13 mouse cellular contexts compared by ENCODE assay signal in genomic region chr6:37328671-37329070, GRCm38 (mm10). TPM values are rescaled to one million over a fixed set of nuclear protein-coding genes. Genes with fewer than 3 reads are reported as not detected.
DNase-seq lines count a peak whose midpoint lies in the region; ATAC-seq lines count a peak whose summit lies in the region.
"Had no signal": no experiment of that assay in that cellular context is flagged by ENCODE, and none has a peak within 500 bp of the region (broad histone marks: within the 10 kb centered on the region; RNA-seq: fewer than 3 reads in every experiment).

No protein-coding gene starts in this region.

- no peak overlapping the region for H3K9ac ChIP-seq in heart, embryonic 13.5 days
- H3K9ac ChIP-seq in midbrain, embryonic 11.5 days (ENCODE audit: low read length), result no peak overlapping the region
- no peak overlapping the region for H3K9ac ChIP-seq in midbrain, embryonic 16.5 days (ENCODE audit: low read depth, low read length)
- no peak overlapping the region for H3K9ac ChIP-seq in neural tube, embryonic 15.5 days (replicated peaks)

- peaks cover 46% of the 10 kb centered on the region for H3K36me3 ChIP-seq in heart, embryonic 13.5 days
- no peaks in the 10 kb centered on the region for H3K36me3 ChIP-seq in midbrain, embryonic 11.5 days (ENCODE audit: control insufficient read depth, insufficient read depth, low read length)
- no peaks in the 10 kb centered on the region for H3K36me3 ChIP-seq in midbrain, embryonic 16.5 days (ENCODE audit: control insufficient read depth, insufficient read depth, low read length)
- no peaks in the 10 kb centered on the region for H3K36me3 ChIP-seq in neural tube, embryonic 15.5 days

- no peaks in the 10 kb centered on the region for H3K27me3 ChIP-seq in heart, embryonic 13.5 days (replicated peaks)
- no peaks in the 10 kb centered on the region for H3K27me3 ChIP-seq in midbrain, embryonic 11.5 days (ENCODE audit: control insufficient read depth, insufficient read depth, low read length)
- no peaks in the 10 kb centered on the region for H3K27me3 ChIP-seq in midbrain, embryonic 16.5 days (ENCODE audit: control insufficient read depth, insufficient read depth, low read depth, low read length)
- H3K27me3 ChIP-seq in neural tube, embryonic 15.5 days (replicated peaks), result no peaks in the 10 kb centered on the region

- H3K27ac ChIP-seq in heart, embryonic 13.5 days (replicated peaks), result peak overlapping the region; percentile 88
- H3K27ac ChIP-seq in midbrain, embryonic 11.5 days (ENCODE audit: low read depth, low read length), result no peak overlapping the region
- H3K27ac ChIP-seq in midbrain, embryonic 16.5 days (ENCODE audit: low read length), result no peak overlapping the region
- peak overlapping the region; percentile 74; the same call in 1 of the 2 replicates for H3K27ac ChIP-seq in neural tube, embryonic 15.5 days (replicated peaks)
- H3K27ac ChIP-seq: forebrain, embryonic 10.5 days; gastrocnemius, adult 2 months had no signal

- no peak overlapping the region for H3K4me2 ChIP-seq in heart, embryonic 13.5 days
- H3K4me2 ChIP-seq in midbrain, embryonic 11.5 days, result no peak overlapping the region
- no peak overlapping the region for H3K4me2 ChIP-seq in midbrain, embryonic 16.5 days (ENCODE audit: low read length)
- no peak overlapping the region for H3K4me2 ChIP-seq in neural tube, embryonic 15.5 days

- H3K4me1 ChIP-seq in heart, embryonic 13.5 days, result peaks cover 68% of the 10 kb centered on the region
- 0 out of 2 replicates have a peak, but pooled peaks cover 5% of the 10 kb centered on the region for H3K4me1 ChIP-seq in midbrain, embryonic 11.5 days (ENCODE audit: control insufficient read depth, insufficient read depth, low read length)
- H3K4me1 ChIP-seq in midbrain, embryonic 16.5 days (ENCODE audit: control insufficient read depth, insufficient read depth, low read length), result peaks cover 27% of the 10 kb centered on the region
- peaks cover 47% of the 10 kb centered on the region for H3K4me1 ChIP-seq in neural tube, embryonic 15.5 days

- DNase-seq in cerebellum, postnatal 10 days, result peak; percentile 55 to 71
- no peak for DNase-seq in cerebellum, postnatal 36 days
- DNase-seq in heart, postnatal 4 days, result no peak
- peak; percentile 82 for DNase-seq in midbrain, embryonic 11.5 days (ENCODE audit: low spot score, missing footprints)
- DNase-seq: cerebellum, adult 2 months; gastrocnemius, adult 2 months; kidney, adult 9 months; lung, postnatal 36 days had no signal

- H3K9me3 ChIP-seq in heart, embryonic 13.5 days, result no peaks in the 10 kb centered on the region
- H3K9me3 ChIP-seq in midbrain, embryonic 11.5 days (ENCODE audit: control insufficient read depth, low read length), result no peaks in the 10 kb centered on the region
- H3K9me3 ChIP-seq in midbrain, embryonic 16.5 days (replicated peaks; ENCODE audit: control insufficient read depth, low read length, poor library complexity, severe bottlenecking), result no peaks in the 10 kb centered on the region
- H3K9me3 ChIP-seq in neural tube, embryonic 15.5 days (replicated peaks), result no peaks in the 10 kb centered on the region
- H3K9me3 ChIP-seq: forebrain, embryonic 10.5 days had no signal

- no peak for ATAC-seq in heart, embryonic 13.5 days (ENCODE audit: extremely low read depth, insufficient number of reproducible peaks, low FRiP score, low TSS enrichment)
- ATAC-seq in midbrain, embryonic 11.5 days (ENCODE audit: low FRiP score), result no peak
- no peak for ATAC-seq in midbrain, embryonic 16.5 days
- no peak for ATAC-seq in neural tube, embryonic 15.5 days (ENCODE audit: low FRiP score)
- no peak for ATAC-seq in CD4-positive, CD25-positive, alpha-beta regulatory T cell, adult 4 months

- 52% methylated on average over 7 of the region's 7 CpGs for WGBS in heart, embryonic 13.5 days
- 34% methylated on average over 7 of the region's 7 CpGs for WGBS in midbrain, embryonic 11.5 days
- WGBS in midbrain, embryonic 16.5 days, result 29% methylated on average over 7 of the region's 7 CpGs
- 33% methylated on average over 7 of the region's 7 CpGs for WGBS in neural tube, embryonic 15.5 days

- no peak overlapping the region for H3K4me3 ChIP-seq in heart, embryonic 13.5 days
- H3K4me3 ChIP-seq in midbrain, embryonic 11.5 days (ENCODE audit: low read depth, low read length), result no peak overlapping the region
- H3K4me3 ChIP-seq in midbrain, embryonic 16.5 days (ENCODE audit: low read depth, low read length), result no peak overlapping the region
- no peak overlapping the region for H3K4me3 ChIP-seq in neural tube, embryonic 15.5 days (replicated peaks)
- H3K4me3 ChIP-seq: forebrain, embryonic 10.5 days; gastrocnemius, adult 2 months had no signal

RNA-seq across cellular contexts. Expression of gene Dgki, which starts 28.7 kb away (rescaled TPM):
- 0.51 and 0.63 TPM in 2 replicates for polyA plus RNA-seq in heart, embryonic 13.5 days (2015; fragmentation: Nextera tagmentation; extraction: Ambion mirVana)
- under 1 TPM; 0.67 to 0.70 TPM for total RNA-seq in heart, postnatal 4 days (2021)
- 2.1 TPM in 2 replicates for polyA plus RNA-seq in midbrain, embryonic 11.5 days (2014; fragmentation: Nextera tagmentation; extraction: Ambion mirVana)
- polyA plus RNA-seq in midbrain, embryonic 16.5 days (2015; fragmentation: Nextera tagmentation; extraction: Ambion mirVana), result 7.4 and 7.6 TPM in 2 replicates
- 6.5 and 7.1 TPM in 2 replicates for polyA plus RNA-seq in neural tube, embryonic 15.5 days (2015; fragmentation: Nextera tagmentation; extraction: Ambion mirVana)
- polyA plus RNA-seq in CD4-positive, CD25-positive, alpha-beta regulatory T cell, adult 4 months (2017; shearing (Covaris generic)), result under 1 TPM in 1 of 2 experiments, not detected in 1; 0.19 TPM

Comparison
In these comparisons a context has a peak if more than half of its experiments do, and no peak if none do; other contexts are left out.
1. DNase-seq: peak in cerebellum, postnatal 10 days (2 of 2) and midbrain, embryonic 11.5 days (single experiment); none in cerebellum, postnatal 36 days (0 of 2) and heart, postnatal 4 days (single experiment).
2. H3K27ac ChIP-seq: peak in heart, embryonic 13.5 days (single experiment) and neural tube, embryonic 15.5 days (single experiment); none in midbrain, embryonic 11.5 days (single experiment) and midbrain, embryonic 16.5 days (single experiment).